Mouse (Mus musculus) liver, embryonic 14.5 days (tissue): Measurements from ENCODE around the gene Vezf1. TPM values are rescaled to one million over a fixed set of nuclear protein-coding genes. Genes with fewer than 3 reads are reported as not detected.

Experiments
- ATAC-seq: fragments of 200-750 bp; cut with Nextera tagmentation; 2 replicates; pipeline ENCODE4 v1.8.0; 2017; ENCODE audit warnings: moderate number of reproducible peaks, mild to moderate bottlenecking, moderate library complexity; ENCODE audit not compliant: insufficient read depth
- DNase-seq, 3 experiments: peaks; one replicate each; pipeline ENCODE4 v3.0.0-alpha.2; 2012 to 2013; ENCODE audit warnings: low read depth in 3 of 3, low spot score in 3 of 3
- H3K27ac ChIP-seq: fragments of 300-500 bp; sonication (generic); 2 replicates; pipeline ENCODE4 v1.5.1; 2014; ENCODE audit warnings: moderate library complexity, mild to moderate bottlenecking, control low read depth, inconsistent platforms
- H3K27me3 ChIP-seq: fragments of 300-500 bp; sonication (generic); 2 replicates; pipeline ENCODE4 v1.6.1; 2014; ENCODE audit warnings: mild to moderate bottlenecking, low read length, moderate library complexity; ENCODE audit not compliant: control insufficient read depth, insufficient read depth
- H3K36me3 ChIP-seq: fragments of 300-500 bp; sonication (generic); replicated peaks from 2 replicates; pipeline ENCODE4 v1.6.1; 2014; ENCODE audit warnings: low read depth; ENCODE audit not compliant: control insufficient read depth, insufficient read depth
- H3K4me1 ChIP-seq, 2 experiments: fragments of 200-500 bp in 1 of 2; fragments of 300-500 bp in 1 of 2; sonication (generic) in 1 of 2; replicated peaks; 2 replicates each; pipeline ENCODE4 v1.6.1; 2012 to 2014; ENCODE audit warnings: antibody characterized with exemption in 1 of 2, inconsistent platforms in 1 of 2, low read length in 1 of 2; ENCODE audit not compliant: control insufficient read depth in 2 of 2, insufficient read depth in 2 of 2
- H3K4me2 ChIP-seq: fragments of 300-500 bp; sonication (generic); 2 replicates; pipeline ENCODE4 v1.6.1; 2014; ENCODE audit warnings: low read depth, mild to moderate bottlenecking, control low read depth, moderate library complexity
- H3K4me3 ChIP-seq, 2 experiments: fragments of 200-500 bp in 1 of 2; fragments of 300-500 bp in 1 of 2; sonication (generic) in 1 of 2; 2 replicates each; pipeline ENCODE4 v1.5.1; 2012 to 2014; ENCODE audit warnings: low read depth in 2 of 2, low read length in 2 of 2, mild to moderate bottlenecking in 2 of 2, control low read depth in 1 of 2, inconsistent platforms in 1 of 2, moderate library complexity in 1 of 2; ENCODE audit not compliant: insufficient read depth in 1 of 2
- H3K9ac ChIP-seq: fragments of 300-500 bp; sonication (generic); replicated peaks from 2 replicates; pipeline ENCODE4 v1.6.1; 2014; ENCODE audit warnings: mild to moderate bottlenecking, control low read depth, moderate library complexity
- H3K9me3 ChIP-seq: fragments of 300-500 bp; sonication (generic); 2 replicates; pipeline ENCODE4 v1.6.1; 2016; ENCODE audit warnings: low read length, mixed read lengths; ENCODE audit not compliant: control insufficient read depth
- CTCF ChIP-seq: IDR thresholded peaks from 2 replicates; pipeline ENCODE4 v1.5.1; 2016; ENCODE audit warnings: antibody characterized with exemption, low read depth, control low read depth
- EP300 ChIP-seq: IDR thresholded peaks from 2 replicates; pipeline ENCODE4 v1.6.1; 2016; ENCODE audit warnings: antibody characterized with exemption, low read depth
- whole genome bisulfite sequencing: fragments of 180-500 bp; shearing (Covaris S2); extraction: QIAGEN DNeasy Blood & Tissue Kit; methylation state at CpG from one replicate; pipeline ENCODE4 v1.1.7; 2014; ENCODE audit not compliant: insufficient replicate concordance; 5-methylcytosine and 5-hydroxymethylcytosine counted together
- polyA plus RNA-seq, 2 experiments: library from polyadenylated mRNA; depleted of rRNA in 1 of 2; stranded (reverse) in 1 of 2; unstranded in 1 of 2; fragments of >200 nt; fragmentation: Nextera tagmentation in 1 of 2; extraction: Ambion mirVana in 1 of 2; gene quantifications; 2 replicates each; pipeline versions ENCODE4 v1.2.1 to v1.2.3; 2012 to 2014

Gene Vezf1
- polyA plus RNA-seq (2012; rRNA removed) (4.7 and 5.7 TPM in 2 replicates), polyA plus RNA-seq (2014; fragmentation: Nextera tagmentation; extraction: Ambion mirVana) (7.5 and 9.1 TPM in 2 replicates)

- peak within 1 kb of the TSS; percentile 73 for H3K27ac ChIP-seq
- peak within 1 kb of the TSS; percentile 94 for H3K9ac ChIP-seq
- no peaks in the 10 kb centered on the region for H3K9me3 ChIP-seq
- peak within 1 kb of the TSS; percentile 90 to 99 for H3K4me3 ChIP-seq
- no peaks in the 10 kb centered on the region; the same call in 1 of the 2 replicates for H3K36me3 ChIP-seq
- TF ChIP-seq CTCF (peak; percentile 25), EP300 (no peak)
- WGBS, result 1% methylated on average over 35 of the region's 81 CpGs
- H3K4me2 ChIP-seq, result peak within 1 kb of the TSS; percentile 98
- H3K4me1 ChIP-seq, result peaks cover 15 to 17% of the 10 kb centered on the region in 2 experiments
- peak; percentile 86 for ATAC-seq
- H3K27me3 ChIP-seq, result no peaks in the 10 kb centered on the region
- no peak for DNase-seq
Measured at GRCm38 (mm10) chr11:88067586-88068410, at the start of gene Vezf1. Gene Vezf1 (plus strand): TSS chr11:88068279.

- Histone ChIP-seq H3K9ac (no peak overlapping the region), H3K36me3 (no peaks in the 10 kb centered on the region), H3K27ac (no peak overlapping the region), H3K4me3 (no peak overlapping the region), H3K9me3 (no peaks in the 10 kb centered on the region), H3K4me1 (no peaks in the 10 kb centered on the region), H3K4me2 (no peak overlapping the region), H3K27me3 (no peaks in the 10 kb centered on the region)
- no peak for DNase-seq
- WGBS, result 65% methylated on average over 2 of the region's 2 CpGs
- ATAC-seq, result no peak
- TF ChIP-seq CTCF, result no peak
- TF ChIP-seq EP300, result no peak
Measured at GRCm38 (mm10) chr11:88023933-88024332, 44.1 kb upstream of the Vezf1 start.

- Histone ChIP-seq H3K27ac (no peak overlapping the region), H3K27me3 (no peaks in the 10 kb centered on the region), H3K36me3 (no peaks in the 10 kb centered on the region), H3K9ac (no peak overlapping the region), H3K4me1 (no peaks in the 10 kb centered on the region), H3K9me3 (no peaks in the 10 kb centered on the region), H3K4me2 (no peak overlapping the region), H3K4me3 (no peak overlapping the region)
- ATAC-seq (no peak), DNase-seq (no peak)
- WGBS, result 76% methylated on average over 9 of the region's 9 CpGs
- TF ChIP-seq CTCF (no peak), EP300 (no peak)
Measured at GRCm38 (mm10) chr11:88027391-88028035, 40.6 kb upstream of the Vezf1 start.

GRCm38 (mm10) chr11:88028193-88028684 is 39.8 kb upstream of the Vezf1 start:
- Histone ChIP-seq H3K4me1 (no peaks in the 10 kb centered on the region), H3K27ac (no peak overlapping the region), H3K4me2 (no peak overlapping the region), H3K27me3 (no peaks in the 10 kb centered on the region), H3K36me3 (no peaks in the 10 kb centered on the region), H3K9me3 (no peaks in the 10 kb centered on the region), H3K4me3 (no peak overlapping the region), H3K9ac (no peak overlapping the region)
- TF ChIP-seq CTCF, result no peak
- no peak for TF ChIP-seq EP300
- ATAC-seq, result no peak
- DNase-seq, result no peak
- 44% methylated on average over 16 of the region's 16 CpGs for WGBS

GRCm38 (mm10) chr11:88030219-88030618 is 37.9 kb upstream of the Vezf1 start:
- H3K4me2 ChIP-seq, result no peak overlapping the region
- H3K9me3 ChIP-seq, result no peaks in the 10 kb centered on the region
- H3K27ac ChIP-seq, result no peak overlapping the region
- no peak overlapping the region for H3K4me3 ChIP-seq
- H3K4me1 ChIP-seq, result no peaks in the 10 kb centered on the region
- ATAC-seq, result no peak
- H3K27me3 ChIP-seq, result no peaks in the 10 kb centered on the region
- H3K9ac ChIP-seq, result no peak overlapping the region
- no peak for DNase-seq
- H3K36me3 ChIP-seq, result no peaks in the 10 kb centered on the region
- WGBS, result 59% methylated on average over 7 of the region's 7 CpGs
- TF ChIP-seq EP300 (no peak), CTCF (no peak)
